Mouse (Mus musculus) heart, postnatal 0 days (tissue): Measurements from ENCODE around the gene Tnxb. TPM values are rescaled to one million over a fixed set of nuclear protein-coding genes. Genes with fewer than 3 reads are reported as not detected.
A peak's percentile ranks its signal among the peaks of the same experiment; 100 is the strongest.

Source experiments
- ATAC-seq: fragments of 200-750 bp; cut with Nextera tagmentation; 2 replicates; pipeline ENCODE4 v1.8.0; 2017; ENCODE audit warnings: low read depth, moderate number of reproducible peaks, moderate library complexity; ENCODE audit not compliant: insufficient read depth
- DNase-seq: peaks from one replicate; pipeline ENCODE4 v3.0.0-alpha.2; 2016; ENCODE audit warnings: low spot score
- H3K27ac ChIP-seq: fragments of 300-500 bp; sonication (generic); 2 replicates; pipeline ENCODE4 v1.5.1; 2014; ENCODE audit warnings: low read depth, mild to moderate bottlenecking
- H3K27me3 ChIP-seq: fragments of 300-500 bp; sonication (generic); 2 replicates; pipeline ENCODE4 v1.6.1; 2014; ENCODE audit warnings: low read length, mixed read lengths; ENCODE audit not compliant: control insufficient read depth, insufficient read depth
- H3K36me3 ChIP-seq: fragments of 300-500 bp; sonication (generic); replicated peaks from 2 replicates; pipeline ENCODE4 v1.6.1; 2014; ENCODE audit warnings: low read length, mixed read lengths; ENCODE audit not compliant: control insufficient read depth, insufficient read depth
- H3K4me1 ChIP-seq: fragments of 300-500 bp; sonication (generic); 2 replicates; pipeline ENCODE4 v1.6.1; 2014; ENCODE audit warnings: antibody characterized with exemption; ENCODE audit not compliant: control insufficient read depth, insufficient read depth
- H3K4me2 ChIP-seq: fragments of 300-500 bp; sonication (generic); 2 replicates; pipeline ENCODE4 v1.6.1; 2014; ENCODE audit warnings: low read depth, mild to moderate bottlenecking, low read length, moderate library complexity
- H3K4me3 ChIP-seq: fragments of 300-500 bp; sonication (generic); 2 replicates; pipeline ENCODE4 v1.5.1; 2014; ENCODE audit warnings: low read depth, low read length
- H3K9ac ChIP-seq: fragments of 300-500 bp; sonication (generic); replicated peaks from 2 replicates; pipeline ENCODE4 v1.6.1; 2014; ENCODE audit warnings: low read depth, low read length, mixed read lengths
- H3K9me3 ChIP-seq: fragments of 300-500 bp; sonication (generic); replicated peaks from 2 replicates; pipeline ENCODE4 v1.6.1; 2016; ENCODE audit warnings: low read length; ENCODE audit not compliant: control insufficient read depth
- CTCF ChIP-seq: IDR thresholded peaks from 2 replicates; pipeline ENCODE4 v1.5.1; 2016; ENCODE audit warnings: antibody characterized with exemption, control low read depth, low read depth
- EP300 ChIP-seq: IDR thresholded peaks from 2 replicates; pipeline ENCODE4 v1.6.1; 2016; ENCODE audit warnings: antibody characterized with exemption, low read depth
- WGBS: fragments of 180-500 bp; shearing (Covaris S2); extraction: QIAGEN DNeasy Blood & Tissue Kit; methylation state at CpG from one replicate; pipeline ENCODE4 v1.1.7; 2014; 5-methylcytosine and 5-hydroxymethylcytosine counted together
- polyA plus RNA-seq: library from polyadenylated mRNA; unstranded; fragments of >200 nt; fragmentation: Nextera tagmentation; extraction: Ambion mirVana; gene quantifications from 2 replicates; pipeline ENCODE4 v1.2.1, GENCODE M21; 2015
- total RNA-seq: library from RNA; depleted of rRNA; stranded (reverse); fragments of >200 nt; gene quantifications from 2 replicates; pipeline ENCODE4 v1.2.3, GENCODE M21; 2014; ENCODE audit warnings: low replicate concordance

The Tnxb gene
- total and polyA plus RNA-seq, 2 experiments from 2014 or later = 1.8 to 26.8 TPM

DNA sequence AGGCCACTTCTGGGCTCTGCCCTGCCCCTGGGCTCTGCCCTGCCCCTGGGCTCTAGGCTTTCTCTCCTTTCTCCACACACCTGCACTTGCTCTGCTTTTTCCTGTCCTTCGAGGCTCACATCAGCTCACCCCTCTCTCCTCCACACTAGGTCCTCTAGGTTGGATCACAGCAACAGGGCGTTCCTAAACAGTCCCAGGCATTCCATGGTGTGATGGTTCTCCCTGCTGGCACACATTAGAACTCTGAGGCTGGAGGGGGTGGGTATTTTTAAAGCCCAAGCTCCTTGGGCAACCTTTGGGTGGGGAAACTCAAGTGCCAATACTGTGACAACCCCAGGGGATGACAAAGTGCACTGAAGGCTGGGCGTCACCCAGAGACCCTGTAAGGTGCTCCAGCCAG is 32.9 kb upstream of the Tnxb start:
- TF ChIP-seq CTCF (no peak), EP300 (no peak)
- 56% methylated on average over 3 of the region's 3 CpGs for WGBS
- Histone ChIP-seq H3K36me3 (no peaks in the 10 kb centered on the region), H3K4me1 (no peaks in the 10 kb centered on the region; the same call in 1 of the 2 replicates), H3K9me3 (no peaks in the 10 kb centered on the region), H3K4me2 (no peak overlapping the region), H3K9ac (no peak overlapping the region), H3K27me3 (peaks cover 14% of the 10 kb centered on the region), H3K4me3 (no peak overlapping the region), H3K27ac (no peak overlapping the region)
- ATAC-seq = no peak
- no peak for DNase-seq

- WGBS = 71% methylated on average over 7 of the region's 7 CpGs
- peak overlapping the region; percentile 80 for H3K27ac ChIP-seq
- no peaks in the 10 kb centered on the region; the same call in 1 of the 2 replicates for H3K4me1 ChIP-seq
- no peaks in the 10 kb centered on the region for H3K36me3 ChIP-seq
- no peak for DNase-seq
- H3K9me3 ChIP-seq = no peaks in the 10 kb centered on the region
- ATAC-seq = no peak
- H3K4me3 ChIP-seq = no peak overlapping the region
- H3K9ac ChIP-seq = no peak overlapping the region
- TF ChIP-seq EP300 = no peak
- no peak for TF ChIP-seq CTCF
- no peaks in the 10 kb centered on the region for H3K27me3 ChIP-seq
- no peak overlapping the region for H3K4me2 ChIP-seq
Measured at GRCm38 (mm10) chr17:34639461-34640255, 30.7 kb upstream of the Tnxb start.

DNA sequence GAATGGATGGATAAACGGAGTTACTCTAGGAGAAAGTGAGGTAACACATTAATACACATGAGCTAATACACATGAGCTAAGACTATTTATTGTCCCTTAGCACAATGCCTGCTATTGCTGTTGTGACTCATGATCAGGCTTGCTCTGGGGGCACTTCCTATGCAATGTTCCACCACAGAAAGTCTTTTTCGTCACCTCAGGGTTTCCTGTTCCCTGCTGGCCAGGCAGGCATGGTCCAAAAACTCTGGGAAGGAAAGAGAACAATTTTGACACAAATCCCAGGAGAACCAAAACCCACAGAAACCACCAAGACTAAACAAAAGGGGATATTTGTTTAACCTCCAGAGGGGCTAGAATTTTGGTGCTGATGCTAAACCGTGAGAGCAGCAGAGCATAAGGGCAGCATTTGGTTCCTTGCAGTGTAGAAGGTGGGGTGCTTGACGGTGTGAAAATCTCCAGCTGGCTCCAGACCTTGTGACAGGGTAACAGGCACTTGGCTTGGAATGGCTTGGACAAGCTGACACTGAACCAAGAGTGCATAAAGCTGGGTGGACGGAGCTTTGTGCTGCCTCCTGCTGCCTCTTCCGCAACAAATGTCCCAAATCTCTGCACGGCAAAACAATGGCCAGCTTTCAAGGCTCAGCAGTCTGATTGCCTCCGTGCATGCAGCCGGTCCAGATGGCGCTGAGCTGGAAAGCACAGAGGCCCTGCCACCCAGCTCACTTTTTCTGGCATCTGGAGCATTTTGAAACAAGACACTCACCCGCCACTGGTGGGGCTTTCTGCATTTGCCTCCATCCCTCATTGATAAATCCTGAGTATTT is 29.3 kb upstream of the Tnxb start:
- TF ChIP-seq EP300 (no peak), CTCF (peak; percentile 34)
- H3K4me2 ChIP-seq = no peak overlapping the region
- 14% methylated on average over 11 of the region's 11 CpGs for WGBS
- no peak overlapping the region for H3K9ac ChIP-seq
- peak overlapping the region; percentile 80 for H3K27ac ChIP-seq
- DNase-seq (peak; percentile 74), ATAC-seq (peak; percentile 47)
- H3K36me3 ChIP-seq = no peaks in the 10 kb centered on the region
- no peak overlapping the region for H3K4me3 ChIP-seq
- H3K27me3 ChIP-seq = no peaks in the 10 kb centered on the region
- peaks cover 8% of the 10 kb centered on the region for H3K4me1 ChIP-seq
- no peaks in the 10 kb centered on the region for H3K9me3 ChIP-seq

DNA sequence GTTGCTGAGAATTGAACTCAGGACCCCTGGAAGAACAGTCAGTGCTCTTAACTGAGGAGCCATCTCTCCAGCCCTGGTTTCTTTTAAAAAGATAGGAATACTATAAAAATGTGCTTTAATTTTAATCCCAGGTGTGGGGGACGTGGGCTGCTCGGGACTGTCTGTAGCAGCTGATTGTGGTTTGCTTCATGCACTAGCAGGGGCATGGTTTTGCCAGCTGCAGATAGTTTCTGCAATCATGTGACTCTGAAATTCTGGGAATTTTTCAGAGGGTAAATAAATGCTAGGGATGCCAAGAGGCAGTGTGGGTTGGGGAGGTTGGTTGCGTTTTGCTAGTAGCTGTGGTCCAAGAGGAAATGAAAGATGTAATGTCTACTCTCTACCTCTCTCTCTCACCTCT is 28.4 kb upstream of the Tnxb start:
- 73% methylated on average over 3 of the region's 3 CpGs for WGBS

DNA sequence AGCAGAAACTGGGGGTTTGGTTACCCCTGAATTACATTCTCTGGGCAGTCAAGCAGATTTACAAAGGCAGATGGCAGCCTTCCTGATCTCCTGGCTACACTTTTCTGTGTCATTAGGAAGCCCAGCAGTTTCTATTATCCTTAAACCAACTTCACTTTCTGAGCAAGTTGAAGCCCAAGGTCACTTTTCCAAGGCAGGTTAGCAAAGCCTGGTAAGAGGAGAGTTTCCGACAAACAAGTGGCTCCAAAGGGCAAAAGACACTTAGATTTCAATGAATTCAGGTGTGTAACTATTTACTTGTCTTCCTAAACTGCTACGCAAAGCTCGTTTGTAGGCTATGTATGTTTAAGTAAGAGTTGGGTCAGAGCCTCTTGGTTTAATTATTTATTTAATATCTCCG is 27.0 kb upstream of the Tnxb start:
- ATAC-seq (no peak), DNase-seq (no peak)
- H3K4me2 ChIP-seq = no peak overlapping the region
- H3K4me3 ChIP-seq = no peak overlapping the region
- H3K27me3 ChIP-seq = no peaks in the 10 kb centered on the region
- WGBS = 81% methylated on average over 4 of the region's 4 CpGs
- no peak overlapping the region for H3K9ac ChIP-seq
- no peaks in the 10 kb centered on the region for H3K9me3 ChIP-seq
- TF ChIP-seq EP300 = no peak
- TF ChIP-seq CTCF = no peak
- no peak overlapping the region for H3K27ac ChIP-seq
- H3K4me1 ChIP-seq = peaks cover 21% of the 10 kb centered on the region
- H3K36me3 ChIP-seq = no peaks in the 10 kb centered on the region

More for the DNA sequence above, 28.4 kb upstream of the Tnxb start:
- no peak for DNase-seq
- H3K27ac ChIP-seq = peak overlapping the region; percentile 80; the same call in 1 of the 2 replicates
- no peak overlapping the region for H3K9ac ChIP-seq
- no peaks in the 10 kb centered on the region for H3K9me3 ChIP-seq
- no peak for TF ChIP-seq CTCF
- TF ChIP-seq EP300 = no peak
- H3K36me3 ChIP-seq = no peaks in the 10 kb centered on the region
- H3K4me1 ChIP-seq = peaks cover 14% of the 10 kb centered on the region
- no peak overlapping the region for H3K4me2 ChIP-seq
- H3K27me3 ChIP-seq = no peaks in the 10 kb centered on the region
- no peak for ATAC-seq
- H3K4me3 ChIP-seq = no peak overlapping the region
